Mouse (Mus musculus) megakaryocyte, embryonic 14.5 days (primary cell): Measurements from ENCODE around the gene Psmb6. TPM values are rescaled to one million over a fixed set of nuclear protein-coding genes. Genes with fewer than 3 reads are reported as not detected.
"Not testable (repeated sequence)": the region's sequence is repeated elsewhere in the genome, so short reads cannot be mapped to it uniquely, and the experiment has no call there.

Experiments used
- H3K27me3 ChIP-seq: replicated peaks from 2 replicates; pipeline ENCODE3; 2012; ENCODE audit warnings: inconsistent platforms
- H3K36me3 ChIP-seq: replicated peaks from 2 replicates; pipeline ENCODE3; 2012; ENCODE audit warnings: low read length, inconsistent platforms, mixed read lengths
- H3K4me1 ChIP-seq: 2 replicates; pipeline ENCODE4 v1.6.1; 2012; ENCODE audit warnings: inconsistent platforms
- H3K4me3 ChIP-seq: replicated peaks from 2 replicates; pipeline ENCODE3; 2012; ENCODE audit warnings: moderate library complexity, mild to moderate bottlenecking, inconsistent platforms
- H3K9me3 ChIP-seq: 2 replicates; pipeline ENCODE4 v1.6.1; 2012; ENCODE audit warnings: inconsistent platforms
- FLI1 ChIP-seq: IDR thresholded peaks from 2 replicates; pipeline ENCODE4 v1.6.1; 2012; ENCODE audit warnings: low read length, inconsistent platforms, mixed read lengths
- GATA1 ChIP-seq: IDR thresholded peaks from 3 replicates; pipeline ENCODE4 v1.6.1; 2012; ENCODE audit warnings: mixed read lengths, low read length, inconsistent platforms, borderline replicate concordance
- polyA plus RNA-seq: library from polyadenylated mRNA; stranded (reverse); fragments of >175 nt; gene quantifications from 2 replicates; pipeline ENCODE4 v1.2.3, GENCODE M21; 2012; ENCODE audit warnings: low replicate concordance; ENCODE audit not compliant: insufficient read depth

Psmb6 gene
- polyA plus RNA-seq, 1 experiment, result 226 TPM

- TF ChIP-seq GATA1 (no peak), FLI1 (no peak)
- H3K4me1 ChIP-seq, result peaks cover 77% of the 10 kb centered on the region
- H3K36me3 ChIP-seq, result peaks cover 46% of the 10 kb centered on the region
- H3K4me3 ChIP-seq, result peak overlapping the region; percentile 98
- H3K9me3 ChIP-seq, result no peaks in the 10 kb centered on the region
- H3K27me3 ChIP-seq, result no peaks in the 10 kb centered on the region
Observed at GRCm38 (mm10) chr11:70564276-70564873, 39.2 kb downstream of the Psmb6 start.

- peak overlapping the region; percentile 38 for H3K4me3 ChIP-seq
- H3K27me3 ChIP-seq, result no peaks in the 10 kb centered on the region
- TF ChIP-seq FLI1 (no peak), GATA1 (no peak)
- H3K4me1 ChIP-seq, result peaks cover 87% of the 10 kb centered on the region
- peaks cover 59% of the 10 kb centered on the region for H3K36me3 ChIP-seq
- H3K9me3 ChIP-seq, result no peaks in the 10 kb centered on the region
Observed at GRCm38 (mm10) chr11:70566586-70566985, 41.4 kb downstream of the Psmb6 start.

DNA sequence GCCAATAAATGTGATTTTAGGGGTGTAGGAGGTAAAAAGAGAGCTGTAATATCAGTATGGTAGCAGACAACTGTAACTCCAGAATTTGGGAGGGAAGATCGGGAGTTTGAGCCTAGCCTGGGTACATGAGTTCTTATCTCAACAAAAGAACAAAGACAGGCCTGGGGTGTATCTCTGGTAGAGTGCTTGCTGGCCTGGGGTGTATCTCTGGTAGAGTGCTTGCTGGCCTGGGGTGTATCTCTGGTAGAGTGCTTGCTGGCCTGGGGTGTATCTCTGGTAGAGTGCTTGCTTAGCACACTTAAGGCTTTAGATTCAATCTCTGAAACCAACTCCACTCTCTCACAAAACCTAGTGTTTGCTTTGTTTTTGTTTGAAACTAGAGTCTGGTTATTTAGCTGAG lies 45.4 kb downstream of the Psmb6 start:
- H3K4me1 ChIP-seq, result peaks cover 99% of the 10 kb centered on the region
- H3K27me3 ChIP-seq, H3K9me3 ChIP-seq, H3K4me3 ChIP-seq: not testable (repeated sequence)
- peaks cover 87% of the 10 kb centered on the region for H3K36me3 ChIP-seq

GRCm38 (mm10) chr11:70571641-70572040 lies 46.5 kb downstream of the Psmb6 start:
- Histone ChIP-seq H3K9me3 (no peaks in the 10 kb centered on the region), H3K27me3 (no peaks in the 10 kb centered on the region), H3K36me3 (peaks cover 84% of the 10 kb centered on the region), H3K4me1 (peaks cover 96% of the 10 kb centered on the region), H3K4me3 (peak overlapping the region; percentile 83)
- TF ChIP-seq FLI1 (no peak), GATA1 (no peak)

DNA sequence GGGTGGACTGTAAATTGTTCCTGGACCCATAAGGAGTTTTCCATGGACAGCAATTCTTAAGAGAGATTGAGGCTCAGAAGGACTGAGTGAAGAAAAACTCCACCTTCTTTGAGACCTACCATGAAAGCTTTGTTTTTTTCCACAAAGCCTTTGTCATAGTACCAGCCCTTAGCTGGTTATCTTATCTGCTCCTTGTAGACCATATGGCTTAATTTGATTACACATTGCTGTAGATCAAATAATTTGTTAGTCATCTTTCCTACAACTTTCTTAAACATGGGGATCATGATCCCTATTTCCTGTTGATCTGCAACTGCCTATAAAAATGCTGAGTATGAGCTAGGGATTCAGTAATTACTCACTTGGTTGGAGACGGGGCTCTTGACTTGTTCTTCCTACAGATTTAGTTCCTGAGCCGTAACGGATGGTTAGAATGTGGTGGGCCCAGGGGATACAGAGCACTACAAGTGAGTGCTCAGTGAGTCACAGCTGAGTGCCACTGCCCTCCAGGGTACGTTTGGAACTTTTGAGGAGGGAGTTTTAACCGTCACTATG lies 47.3 kb downstream of the Psmb6 start:
- H3K27me3 ChIP-seq, result no peaks in the 10 kb centered on the region
- H3K9me3 ChIP-seq, result no peaks in the 10 kb centered on the region
- TF ChIP-seq FLI1, result no peak
- no peak; the same call in 2 of the 3 replicates for TF ChIP-seq GATA1
- peaks cover 84% of the 10 kb centered on the region for H3K36me3 ChIP-seq
- peak overlapping the region; percentile 29 for H3K4me3 ChIP-seq
- H3K4me1 ChIP-seq, result peaks cover 96% of the 10 kb centered on the region

- H3K4me1 ChIP-seq, result peaks cover 96% of the 10 kb centered on the region
- peaks cover 84% of the 10 kb centered on the region for H3K36me3 ChIP-seq
- TF ChIP-seq FLI1, result no peak
- no peak for TF ChIP-seq GATA1
Observed at GRCm38 (mm10) chr11:70573872-70574271, 48.7 kb downstream of the Psmb6 start.

DNA sequence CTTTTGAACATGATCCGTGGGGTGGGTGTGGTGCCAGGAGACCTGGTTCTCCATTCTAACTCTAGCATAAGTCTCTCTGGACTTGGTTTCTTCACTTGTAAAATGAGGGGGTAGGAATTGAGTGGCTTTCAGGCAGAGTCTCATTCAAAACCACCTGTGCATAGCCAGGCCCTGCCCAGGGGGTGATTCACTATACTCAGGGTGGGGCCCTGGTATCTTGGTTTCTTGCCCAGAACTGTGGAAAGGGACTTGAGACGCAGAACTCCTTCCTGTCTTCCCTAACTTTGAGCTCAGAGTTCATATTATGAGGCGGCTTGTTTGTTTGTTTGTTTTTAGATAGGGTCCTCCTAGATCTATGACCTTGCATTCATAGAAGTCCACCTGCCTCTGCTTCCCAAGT lies 52.0 kb downstream of the Psmb6 start:
- Histone ChIP-seq H3K27me3 (no peaks in the 10 kb centered on the region), H3K4me1 (peaks cover 96% of the 10 kb centered on the region), H3K4me3 (no peak overlapping the region), H3K9me3 (no peaks in the 10 kb centered on the region), H3K36me3 (peaks cover 81% of the 10 kb centered on the region)
- TF ChIP-seq FLI1 (no peak), GATA1 (no peak)

More at GRCm38 (mm10) chr11:70573872-70574271, 48.7 kb downstream of the Psmb6 start:
- no peak overlapping the region for H3K4me3 ChIP-seq
- no peaks in the 10 kb centered on the region for H3K27me3 ChIP-seq
- no peaks in the 10 kb centered on the region for H3K9me3 ChIP-seq

Other genes with a start within 250 kb of the Psmb6 start
- gene Alox12e, start 202.7 kb upstream of the Psmb6 start, polyA plus RNA-seq, result 0.03 TPM in 1 of 2 replicates, not detected in the other
- 0.50 TPM in 1 of 2 replicates, not detected in the other for gene Alox15, start 173.3 kb upstream of the Psmb6 start, polyA plus RNA-seq
- 30.9 and 36.1 TPM in 2 replicates for gene Pelp1, start 115.3 kb upstream of the Psmb6 start, polyA plus RNA-seq
- 1,596 and 3,155 TPM in 2 replicates for gene Arrb2, start 92.7 kb upstream of the Psmb6 start, polyA plus RNA-seq
- 47.7 and 52.0 TPM in 2 replicates for gene Med11, start 73.4 kb upstream of the Psmb6 start, polyA plus RNA-seq
- gene Zmynd15, start 65.9 kb upstream of the Psmb6 start, polyA plus RNA-seq, result 2.1 and 3.6 TPM in 2 replicates
- 1.4 and 23.1 TPM in 2 replicates for gene Cxcl16, start 65.4 kb upstream of the Psmb6 start, polyA plus RNA-seq
- 0.55 TPM in 1 of 2 replicates, not detected in the other for gene Tm4sf5, start 20.1 kb upstream of the Psmb6 start, polyA plus RNA-seq
- not detected in 2 replicates for gene Vmo1, start 10.8 kb upstream of the Psmb6 start, polyA plus RNA-seq
- gene Gltpd2, start 6.2 kb upstream of the Psmb6 start, polyA plus RNA-seq, result not detected in 2 replicates
- gene Gm40193, start 7.6 kb downstream of the Psmb6 start, polyA plus RNA-seq, result not detected in 2 replicates
- 1.1 TPM in 1 of 2 replicates, not detected in the other for gene Pld2, start 14.7 kb downstream of the Psmb6 start, polyA plus RNA-seq
- 122 and 129 TPM in 2 replicates for gene Mink1, start 37.5 kb downstream of the Psmb6 start, polyA plus RNA-seq
- not detected in 2 replicates for gene 4930544D05Rik, start 90.5 kb downstream of the Psmb6 start, polyA plus RNA-seq
- 0.83 TPM in 1 of 2 replicates, not detected in the other for gene Chrne, start 93.8 kb downstream of the Psmb6 start, polyA plus RNA-seq
- gene Gp1ba, start 113.8 kb downstream of the Psmb6 start, polyA plus RNA-seq, result 898 and 1,061 TPM in 2 replicates
- gene Rnf167, start 121.9 kb downstream of the Psmb6 start, polyA plus RNA-seq, result 102 and 125 TPM in 2 replicates
- gene Slc25a11, start 122.1 kb downstream of the Psmb6 start, polyA plus RNA-seq, result 15.7 and 78.7 TPM in 2 replicates
- gene Pfn1, start 129.3 kb downstream of the Psmb6 start, polyA plus RNA-seq, result 9,580 and 14,702 TPM in 2 replicates
- 4.2 and 8.4 TPM in 2 replicates for gene Eno3, start 131.8 kb downstream of the Psmb6 start, polyA plus RNA-seq
- gene Spag7, start 144.0 kb downstream of the Psmb6 start, polyA plus RNA-seq, result 40.5 and 288 TPM in 2 replicates
- gene Camta2, start 162.7 kb downstream of the Psmb6 start, polyA plus RNA-seq, result 22.6 and 68.5 TPM in 2 replicates
- gene Inca1, start 174.8 kb downstream of the Psmb6 start, polyA plus RNA-seq, result not detected in 2 replicates
- gene Kif1c, start 175.2 kb downstream of the Psmb6 start, polyA plus RNA-seq, result 6.4 and 13.9 TPM in 2 replicates
- gene Zfp3, start 238.8 kb downstream of the Psmb6 start, polyA plus RNA-seq, result 0.55 TPM in 1 of 2 replicates, not detected in the other